Mouse (Mus musculus) gastrocnemius, adult 18-20 months (tissue): ENCODE measurements around the gene Pax5. TPM values are rescaled to one million over a fixed set of nuclear protein-coding genes. Genes with fewer than 3 reads are reported as not detected.
A peak's percentile ranks its signal among the peaks of the same experiment; 100 is the strongest.
"Not testable (repeated sequence)": the region's sequence is repeated elsewhere in the genome, so short reads cannot be mapped to it uniquely, and the experiment has no call there.

Experiments
- DNase-seq: peaks from one replicate; pipeline ENCODE4 v3.0.0; 2021; ENCODE audit warnings: low spot score
- long read RNA-seq, 2 experiments: library from polyadenylated mRNA; stranded (forward); transcript quantifications; one replicate each; pipeline ENCODE4 v2.0.0; 2021
- total RNA-seq, 2 experiments: library from RNA; stranded (reverse); gene quantifications; 2 replicates each; pipeline ENCODE4 v1.2.3; 2021

Pax5 gene
- under 1 TPM in 1 of 2 experiments, not detected in 1; 0.02 TPM for total RNA-seq
- long read RNA-seq, experiment 1: 0 reads
- long read RNA-seq, experiment 2: 0 reads

DNA sequence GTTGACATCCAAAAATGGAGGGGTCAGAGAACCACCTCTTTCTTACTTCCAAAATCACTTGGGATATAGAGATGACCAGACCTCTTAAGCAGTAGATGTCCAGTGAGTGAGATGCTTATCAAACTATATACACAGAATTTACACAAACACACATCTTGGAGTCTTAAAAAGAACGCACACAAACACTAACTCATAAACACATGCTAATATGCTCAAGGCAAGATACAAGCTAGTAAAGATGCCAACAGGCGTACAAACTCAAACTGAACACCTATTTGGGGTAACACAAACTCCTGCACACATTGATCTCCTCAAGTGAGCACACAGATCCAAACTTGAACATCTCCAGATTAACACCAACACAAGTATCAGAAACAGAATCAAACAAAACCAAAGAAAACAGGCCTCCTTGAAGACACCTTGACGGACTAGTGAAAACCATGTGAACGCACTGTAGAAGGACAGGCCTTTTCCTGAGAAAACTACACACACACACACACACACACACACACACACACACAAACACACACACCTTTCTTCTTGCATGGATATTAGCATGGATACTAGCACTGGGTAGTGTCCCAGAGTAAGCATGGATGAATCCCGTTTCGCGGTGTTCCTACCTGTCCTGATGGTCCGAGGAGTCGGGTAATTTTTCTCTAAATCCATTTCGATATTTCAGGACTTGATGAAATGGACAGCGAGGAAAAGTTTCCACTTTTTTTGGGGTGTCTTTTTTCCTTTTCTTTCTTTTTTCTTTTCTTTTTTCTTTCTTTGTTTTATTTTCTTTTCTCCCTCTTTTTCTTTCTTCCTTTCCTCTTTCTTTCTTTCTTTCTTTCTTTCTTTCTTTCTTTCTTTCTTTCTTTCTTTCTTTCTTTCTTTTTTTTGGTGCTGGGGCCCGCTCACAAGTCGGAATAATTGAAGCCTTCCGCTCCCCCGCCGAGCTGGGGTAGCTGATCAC lies at the start of gene Pax5:
TSS of gene Pax5 (minus strand) at position 748 of the 961 bp plus-strand sequence.
- DNase-seq: no peak

GRCm38 (mm10) chr4:44757131-44757530 lies 46.8 kb upstream of the Pax5 start:
- not testable (repeated sequence) for DNase-seq

DNA sequence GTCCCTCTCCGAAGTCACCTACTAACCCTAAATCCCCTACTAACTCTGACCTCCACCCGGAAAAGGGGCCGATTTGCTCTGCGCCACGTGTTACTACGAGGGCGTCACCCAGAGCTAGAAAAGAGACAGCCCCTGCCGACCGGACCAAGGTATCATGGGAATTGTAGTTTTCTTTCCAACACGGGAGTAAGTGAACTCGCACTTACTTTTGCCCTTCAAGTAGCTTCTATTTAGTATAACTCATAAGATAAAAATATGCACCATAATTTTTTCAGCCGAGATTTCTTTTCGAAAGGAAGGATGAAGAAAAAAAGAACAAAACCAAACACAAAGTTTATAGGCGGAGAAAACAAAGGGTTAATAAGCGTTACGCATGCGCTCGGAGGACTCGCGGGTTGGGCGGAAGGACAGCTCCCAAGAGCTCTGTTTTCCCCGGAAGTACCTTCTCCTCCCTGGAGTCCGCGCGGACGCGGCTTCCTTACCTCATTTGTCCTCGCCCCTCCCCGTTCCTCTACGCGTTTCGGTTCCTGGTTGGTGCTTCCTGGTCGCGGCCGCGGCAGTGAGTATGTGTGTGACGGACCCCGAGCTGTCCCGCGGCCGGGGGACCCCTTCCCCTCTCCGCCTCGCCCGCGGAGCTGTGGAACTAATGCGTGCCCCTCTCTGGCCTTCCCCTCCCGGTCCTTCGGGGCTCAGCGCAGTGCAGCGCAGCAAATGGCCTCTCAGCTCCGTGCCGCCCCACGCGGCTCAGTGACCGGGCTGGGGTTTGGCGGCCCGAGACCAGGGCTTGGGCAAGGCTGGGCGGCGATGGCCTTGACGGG lies 46.1 kb upstream of the Pax5 start:
- peak; percentile 95 for DNase-seq

DNA sequence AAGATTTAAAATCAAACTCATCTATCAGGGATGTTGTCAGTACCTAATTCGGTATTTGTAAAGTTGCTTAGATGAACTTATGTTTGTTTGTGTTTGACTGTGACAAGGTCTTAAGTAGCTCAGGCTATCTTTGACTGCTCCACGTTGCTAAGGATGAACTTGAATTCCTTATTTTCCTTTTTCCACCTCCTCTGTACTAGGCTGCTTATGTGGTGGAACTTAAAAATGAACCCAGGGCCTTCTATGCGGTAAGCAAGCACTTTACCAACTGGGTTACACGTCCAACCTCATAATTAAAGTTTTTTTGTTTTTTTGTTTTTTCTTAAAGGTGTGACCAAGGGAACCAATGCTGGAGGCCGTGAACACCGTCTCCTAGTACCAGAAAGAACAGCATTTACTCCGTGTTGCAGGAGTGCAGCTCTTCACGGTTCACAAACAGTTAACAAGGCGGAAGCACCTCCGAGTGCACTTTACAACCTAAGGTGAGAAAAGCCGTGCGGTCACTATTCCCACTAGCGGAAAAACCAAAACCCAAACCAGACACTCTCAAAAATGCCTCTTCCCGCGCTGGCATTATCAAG lies 45.4 kb upstream of the Pax5 start, which contains the start of gene Zcchc7:
TSS of gene Zcchc7 (plus strand) at position 325 of the 581 bp plus-strand sequence.
- DNase-seq: no peak

GRCm38 (mm10) chr4:44740471-44740870 lies 30.2 kb upstream of the Pax5 start:
- DNase-seq: no peak

- no peak for DNase-seq
Observed at GRCm38 (mm10) chr4:44721237-44721636, 10.9 kb upstream of the Pax5 start.

DNA sequence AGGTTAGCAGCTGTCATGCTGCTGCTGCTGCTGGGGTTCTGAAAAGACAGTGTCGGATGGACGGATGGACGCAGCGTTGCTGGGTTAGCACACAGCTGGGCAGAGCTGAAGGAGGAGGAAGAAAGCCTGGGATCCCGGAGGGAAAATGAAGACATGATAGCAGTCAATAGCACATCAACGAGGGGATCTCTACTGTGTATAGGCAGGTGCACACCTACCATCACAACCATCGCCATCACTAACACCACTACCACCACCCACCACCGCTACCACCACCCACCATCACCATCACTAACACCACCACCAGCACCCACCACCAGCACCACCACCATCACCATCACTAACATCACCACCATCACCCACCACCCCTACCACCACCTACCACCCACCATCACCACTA lies 9.8 kb upstream of the Pax5 start:
- no peak for DNase-seq

DNA sequence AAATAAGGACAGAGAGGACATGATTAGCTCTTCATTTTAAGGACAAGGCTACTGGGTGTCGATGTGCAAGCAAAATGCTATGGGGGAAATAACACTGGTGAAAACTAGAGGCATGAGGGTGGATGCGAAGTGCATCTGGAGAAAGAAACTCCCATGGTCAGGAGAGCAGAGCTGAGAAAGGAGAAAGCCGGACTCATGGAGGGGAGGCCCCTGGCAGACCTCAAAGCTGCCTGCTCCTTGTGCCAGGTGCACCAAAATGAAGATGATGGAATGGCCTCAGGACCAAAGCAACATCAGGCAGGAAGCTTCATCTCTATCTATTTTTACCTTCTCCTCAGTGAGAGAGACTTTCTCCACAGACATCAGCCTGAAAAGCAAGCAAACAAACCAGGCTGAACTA lies 7.4 kb upstream of the Pax5 start:
- no peak for DNase-seq

- DNase-seq: no peak
Observed at GRCm38 (mm10) chr4:44716391-44716790, 6.1 kb upstream of the Pax5 start.

DNA sequence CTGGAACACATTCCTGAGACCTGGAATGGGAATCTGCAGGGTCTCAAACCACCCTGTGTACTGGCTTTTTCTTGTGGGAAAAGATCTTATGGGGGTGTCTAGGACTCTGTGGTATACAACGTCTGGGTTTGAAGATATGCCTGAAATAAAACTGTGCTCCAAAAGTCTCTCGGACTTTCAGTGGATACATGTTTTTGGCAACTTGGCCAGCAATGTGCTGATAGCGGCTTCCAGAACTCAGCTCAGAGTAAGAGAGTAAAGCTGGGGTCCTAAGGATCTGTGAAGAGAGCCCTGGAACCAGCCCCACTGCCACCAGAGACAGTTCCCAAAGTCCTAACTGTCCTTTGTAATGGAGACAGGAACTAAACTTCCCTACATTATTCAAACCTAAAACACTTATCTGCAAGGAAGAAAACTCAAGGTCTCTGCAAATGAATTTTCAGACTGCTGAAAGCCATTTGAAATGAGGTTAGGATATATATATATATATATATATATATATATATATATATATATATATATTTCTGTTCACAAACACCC lies 5.4 kb upstream of the Pax5 start:
- DNase-seq: no peak

GRCm38 (mm10) chr4:44714111-44714621 lies 3.9 kb upstream of the Pax5 start:
- DNase-seq: no peak

DNA sequence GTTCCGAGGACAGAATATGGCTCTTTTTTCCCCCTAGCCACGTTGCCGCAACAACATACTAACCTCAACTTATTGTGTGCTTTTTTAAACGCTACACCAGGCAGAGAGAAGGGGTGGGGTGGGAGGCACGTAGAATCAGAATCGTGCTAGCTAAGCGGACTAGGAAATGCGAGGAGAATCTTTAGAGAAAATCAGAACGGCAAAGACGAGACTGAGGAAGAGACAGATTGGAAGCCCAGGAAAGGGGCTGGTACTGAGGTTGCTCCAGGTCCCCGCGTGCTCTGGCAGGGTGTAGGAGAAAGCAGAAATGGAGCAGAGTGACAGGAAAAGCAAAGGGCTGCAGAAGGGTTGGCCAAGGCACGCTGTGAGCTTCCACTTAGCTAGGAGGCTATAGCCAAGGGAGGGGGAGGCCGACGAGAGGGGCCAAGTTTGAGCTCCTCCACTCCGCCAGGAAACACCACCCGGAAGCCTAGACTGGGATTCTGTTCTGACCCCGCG lies 3.3 kb upstream of the Pax5 start:
- no peak for DNase-seq

- DNase-seq: no peak
Observed at GRCm38 (mm10) chr4:44712786-44713553, 2.7 kb upstream of the Pax5 start.

DNA sequence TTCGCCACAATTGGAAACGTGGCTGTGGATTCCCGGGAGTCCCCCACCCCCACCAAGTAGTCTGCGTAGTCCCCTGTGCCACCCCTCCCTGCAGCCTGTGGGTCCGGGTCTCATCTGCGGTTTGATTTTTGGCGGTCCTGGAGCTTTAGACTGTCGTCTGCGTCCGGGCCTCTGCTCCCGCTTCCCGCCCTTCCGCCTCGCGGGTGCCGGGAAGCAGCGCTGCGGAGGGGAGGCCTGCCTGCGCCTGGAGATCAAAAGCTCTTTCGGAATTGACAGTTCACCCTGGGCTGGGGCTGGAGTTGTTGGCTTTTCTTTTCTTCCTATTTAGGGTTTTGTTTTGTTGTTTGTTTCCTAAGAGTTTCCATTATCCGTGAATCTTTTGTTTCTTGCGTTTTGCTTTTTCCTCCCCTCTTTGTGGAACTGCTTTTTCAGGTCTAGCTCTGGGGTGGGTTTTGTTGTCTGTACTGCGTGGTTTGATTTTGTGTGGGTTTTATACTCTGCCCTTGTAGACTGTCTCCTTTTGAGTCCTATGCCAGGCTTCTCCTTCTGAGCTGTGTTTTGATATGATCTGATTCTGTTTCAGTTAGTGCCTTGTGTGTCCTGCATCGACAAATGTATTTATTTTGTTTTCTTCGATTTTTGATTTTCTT lies 1.9 kb upstream of the Pax5 start:
- no peak for DNase-seq

DNA sequence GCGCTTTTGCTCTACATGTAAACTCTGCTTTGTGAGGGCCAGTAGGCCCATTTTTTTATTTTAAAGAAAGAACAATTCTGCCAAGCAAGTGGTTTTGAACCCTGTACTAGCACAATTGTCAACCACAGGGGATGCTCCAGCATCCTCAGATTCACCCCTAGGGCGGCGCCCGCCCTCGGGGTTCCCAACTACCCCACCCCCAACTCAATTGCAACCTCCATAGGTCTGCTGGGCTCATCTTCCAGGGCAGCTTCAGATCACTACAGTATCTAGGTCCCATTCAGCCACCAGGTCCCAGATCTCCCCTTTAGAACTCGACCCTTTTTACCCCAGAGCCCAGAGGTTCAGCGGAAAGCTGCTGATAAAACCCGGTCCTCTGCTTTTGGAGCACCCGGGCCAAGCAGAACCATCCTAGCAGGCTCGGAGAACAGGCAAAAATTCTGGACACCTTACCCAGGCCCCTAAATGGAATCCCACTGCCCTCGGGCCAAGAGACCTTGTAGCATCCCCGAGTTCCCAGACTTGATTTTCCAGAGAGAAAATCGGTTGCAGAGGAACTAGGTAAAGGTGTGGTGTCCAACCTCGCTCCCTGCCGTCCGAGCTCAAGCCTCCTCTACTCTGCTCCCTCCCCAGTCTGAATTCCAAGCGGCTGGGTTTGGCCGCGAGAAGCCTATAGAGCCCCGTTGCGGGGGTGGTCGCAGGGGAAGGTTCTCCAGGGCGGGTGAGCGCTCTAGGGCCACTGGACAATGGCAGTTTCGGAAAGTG lies 1.0 kb upstream of the Pax5 start:
- DNase-seq: no peak

DNA sequence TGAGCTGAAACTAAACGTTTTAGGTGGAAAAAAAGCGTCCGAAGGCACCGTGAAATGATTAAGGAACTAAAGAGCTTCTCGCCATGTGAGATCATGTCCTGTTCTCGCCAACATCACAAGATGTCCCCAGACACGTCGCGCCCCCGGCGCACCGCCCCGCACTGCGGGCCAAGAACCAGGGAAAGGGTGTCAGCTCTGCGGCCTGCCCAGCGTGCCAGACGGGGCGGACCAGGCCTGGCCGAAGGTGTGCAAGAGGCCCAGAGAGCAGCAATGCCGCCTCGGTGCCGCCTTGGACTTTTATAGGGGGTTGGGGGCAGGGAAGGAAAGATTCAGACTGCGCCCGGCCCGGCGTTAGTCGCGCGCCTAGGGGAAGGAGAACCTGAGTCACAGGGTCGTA lies 412 bp upstream of the Pax5 start:
- no peak for DNase-seq

DNA sequence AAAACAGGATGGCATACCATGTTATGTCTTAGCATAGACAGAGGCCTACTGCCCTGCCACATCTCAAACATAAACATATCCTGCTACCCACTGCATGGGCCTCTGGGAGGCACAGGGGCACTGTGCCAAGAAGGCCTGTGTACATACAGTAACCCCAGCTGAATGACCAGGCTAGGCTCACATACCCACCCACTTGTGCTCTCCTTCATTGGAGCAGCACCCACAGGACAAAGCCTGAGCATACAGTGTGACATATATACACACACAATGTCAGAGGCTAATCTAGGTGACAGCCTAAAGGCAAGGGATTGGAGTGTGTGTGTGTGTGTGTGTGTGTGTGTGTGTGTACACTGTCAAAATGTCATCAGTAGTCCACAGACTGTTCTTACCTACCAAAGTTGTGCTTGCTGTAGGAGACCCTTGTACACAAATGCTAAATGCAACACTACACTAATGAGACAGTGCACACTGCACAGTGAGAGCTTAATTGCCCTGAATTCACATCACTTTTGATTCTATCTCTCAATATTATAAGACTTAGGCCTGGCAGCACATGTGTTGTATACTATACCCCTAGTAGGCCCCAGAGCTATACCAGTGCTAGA lies 1.1 kb downstream of the Pax5 start:
- DNase-seq: no peak

- DNase-seq: no peak
Observed at GRCm38 (mm10) chr4:44708311-44708710, 2.0 kb downstream of the Pax5 start.

GRCm38 (mm10) chr4:44706865-44707264 lies 3.4 kb downstream of the Pax5 start:
- no peak for DNase-seq
